Mouse (Mus musculus) adrenal gland, postnatal 10 days (tissue): ENCODE measurements around the gene Fars2. TPM values are rescaled to one million over a fixed set of nuclear protein-coding genes. Genes with fewer than 3 reads are reported as not detected.
A peak's percentile ranks its signal among the peaks of the same experiment; 100 is the strongest.
"Not testable (repeated sequence)": the region's sequence is repeated elsewhere in the genome, so short reads cannot be mapped to it uniquely, and the experiment has no call there.

Source experiments
- DNase-seq: peaks from one replicate; pipeline ENCODE4 v3.0.0; 2021; ENCODE audit warnings: mixed read lengths
- total RNA-seq, 2 experiments: library from RNA; stranded (reverse); gene quantifications; 2 replicates each; pipeline ENCODE4 v1.2.3; 2021

Gene Fars2
- total RNA-seq, 2 experiments from 2014 or later = 86.3 to 88.6 TPM

DNA sequence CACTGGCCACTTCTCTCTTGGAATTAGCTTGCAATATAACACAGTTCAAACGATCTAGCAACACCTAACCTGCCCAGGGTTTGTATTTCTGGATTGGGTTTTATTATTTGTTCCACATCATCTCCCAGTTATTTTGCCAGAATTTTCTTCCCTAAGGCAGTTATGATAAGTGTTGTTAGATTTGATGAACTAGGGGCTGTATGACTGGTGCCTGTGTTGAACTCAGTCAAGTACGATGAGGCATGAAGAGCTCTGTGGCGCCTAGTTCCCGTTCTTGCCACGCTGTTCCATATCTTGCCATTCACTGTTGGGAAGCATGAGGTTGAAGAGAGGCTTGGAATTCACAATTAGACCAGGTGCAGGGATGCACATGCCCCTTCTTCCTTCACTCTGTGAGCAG, 177.3 kb downstream of the Fars2 start:
- no peak for DNase-seq

DNA sequence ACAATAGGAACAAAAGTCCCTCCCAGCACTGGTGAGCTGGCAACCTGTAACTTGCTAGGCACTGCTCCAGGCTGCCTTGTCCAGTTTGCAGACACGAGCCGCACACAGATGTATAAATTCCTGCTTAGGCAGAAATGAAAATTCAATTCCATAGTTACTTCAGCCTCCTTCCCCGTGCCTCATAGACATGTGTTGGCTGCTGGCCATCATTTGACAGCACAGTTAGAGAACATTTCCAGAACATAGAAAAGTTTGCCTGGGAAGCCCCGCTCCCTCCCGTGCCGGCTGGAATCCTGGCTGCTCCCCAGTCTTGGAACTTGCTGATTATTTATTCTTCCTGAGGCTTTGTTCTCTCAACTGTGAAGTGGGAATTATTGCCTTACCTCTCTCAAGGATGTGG, 178.6 kb downstream of the Fars2 start:
- peak; percentile 49 for DNase-seq

DNA sequence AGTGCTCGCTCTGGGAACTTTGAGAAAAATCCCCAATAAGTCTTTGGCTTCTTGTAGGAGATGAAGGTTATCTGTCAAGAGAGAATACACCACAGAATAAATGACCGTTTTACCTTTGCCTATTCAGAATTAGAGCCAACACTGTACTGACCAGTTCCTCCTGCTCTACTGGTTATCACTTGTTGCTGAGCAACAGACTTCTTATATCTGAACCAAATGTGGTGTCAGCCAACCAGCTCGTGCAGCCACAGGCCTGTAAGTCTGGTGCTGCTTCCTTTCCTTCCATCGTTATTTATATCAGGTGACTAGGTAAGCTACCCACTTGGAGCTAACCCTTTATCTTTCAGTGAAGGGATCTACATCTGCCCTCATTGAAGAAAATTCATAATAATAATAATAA, 179.4 kb downstream of the Fars2 start:
- DNase-seq = no peak

DNA sequence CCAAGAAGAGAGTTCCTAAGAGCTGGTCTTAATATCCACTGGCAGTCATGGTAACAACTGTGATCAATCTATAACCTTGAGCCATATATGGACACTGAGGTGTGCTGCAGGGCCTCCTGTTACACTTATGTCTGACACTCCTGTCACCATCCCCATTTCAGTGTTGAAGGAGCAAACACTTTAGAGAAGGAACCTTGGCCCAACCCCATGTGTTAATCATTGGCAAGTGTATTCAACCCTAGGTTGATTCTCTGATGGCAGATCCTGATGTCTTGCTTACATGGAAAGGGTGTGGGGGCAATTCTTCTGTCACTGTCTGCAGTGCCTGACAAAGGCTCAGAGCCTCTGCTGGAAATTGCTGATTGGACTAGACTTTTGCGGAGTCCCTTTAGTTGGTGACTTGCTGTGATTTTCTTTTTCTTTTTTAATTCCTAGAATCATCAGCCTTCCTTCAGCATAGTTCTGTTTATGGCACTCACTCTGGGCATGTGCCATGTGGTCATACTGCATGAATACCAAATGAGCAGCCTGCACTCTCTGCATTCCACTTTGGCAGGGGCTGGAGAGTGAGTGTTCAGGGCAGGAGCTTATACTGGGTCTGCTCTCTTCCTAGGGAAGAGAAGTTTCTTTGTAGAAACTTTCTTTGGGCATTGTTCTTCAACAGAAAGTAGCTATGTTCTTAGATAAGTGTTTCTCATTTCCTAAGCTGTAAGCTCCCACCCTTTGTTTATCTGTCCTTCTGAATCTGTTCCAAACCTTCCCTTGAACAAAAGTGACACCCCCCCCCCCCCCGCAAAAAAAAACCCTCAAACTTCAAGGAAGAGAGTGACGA, 181.0 kb downstream of the Fars2 start:
- no peak for DNase-seq

DNA sequence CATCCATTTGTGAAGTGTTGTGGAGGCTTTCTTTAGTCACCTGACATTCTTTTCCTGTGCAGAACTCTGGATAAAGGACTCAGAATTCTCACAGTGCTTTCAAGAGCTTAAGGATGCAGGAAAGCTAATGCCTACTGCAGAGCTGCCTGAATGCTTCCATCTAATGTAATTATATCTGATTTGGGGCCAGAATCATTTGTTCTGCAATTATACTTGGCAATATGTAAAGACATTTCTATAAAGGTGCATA, 181.5 kb downstream of the Fars2 start:
- no peak for DNase-seq

DNA sequence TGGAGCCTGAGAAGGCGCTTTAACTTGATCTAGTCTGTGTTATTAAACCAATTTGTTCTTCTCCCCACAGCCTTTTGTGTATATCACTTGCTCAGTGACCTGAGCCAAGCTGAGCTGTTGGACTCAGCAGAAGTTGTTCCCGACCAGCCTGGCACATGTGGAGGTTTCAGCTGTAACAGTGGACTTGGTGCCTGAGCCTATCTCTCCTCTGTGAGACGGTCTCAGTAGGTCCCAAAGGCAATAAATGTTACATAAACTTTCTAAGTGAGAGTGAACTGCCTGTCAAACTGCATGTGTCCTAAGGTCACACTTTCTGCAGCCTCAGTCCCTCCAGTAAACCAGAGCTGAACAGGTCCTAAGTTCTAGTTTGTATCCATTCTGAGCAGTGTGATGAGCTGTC, 185.6 kb downstream of the Fars2 start:
- peak; percentile 35 for DNase-seq

DNA sequence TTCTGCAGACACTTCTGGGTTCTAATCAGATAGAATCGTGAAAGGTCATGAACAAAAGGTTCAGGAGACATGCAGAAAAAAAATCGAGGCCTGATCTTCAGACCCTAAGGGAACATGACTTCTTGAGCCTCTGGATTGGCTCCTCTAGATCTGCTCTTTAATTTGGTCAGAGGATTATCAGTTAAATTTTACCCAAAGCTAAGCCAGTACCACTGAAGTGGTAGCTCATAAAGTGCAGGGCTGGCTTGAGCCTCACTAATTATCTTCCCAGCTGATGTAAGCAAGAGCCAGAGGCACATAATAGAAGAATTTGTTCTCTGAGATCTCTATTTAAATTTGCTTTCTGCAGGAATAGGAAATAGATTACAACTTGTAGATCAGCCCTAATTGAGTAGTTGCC, 188.1 kb downstream of the Fars2 start:
- DNase-seq = no peak

DNA sequence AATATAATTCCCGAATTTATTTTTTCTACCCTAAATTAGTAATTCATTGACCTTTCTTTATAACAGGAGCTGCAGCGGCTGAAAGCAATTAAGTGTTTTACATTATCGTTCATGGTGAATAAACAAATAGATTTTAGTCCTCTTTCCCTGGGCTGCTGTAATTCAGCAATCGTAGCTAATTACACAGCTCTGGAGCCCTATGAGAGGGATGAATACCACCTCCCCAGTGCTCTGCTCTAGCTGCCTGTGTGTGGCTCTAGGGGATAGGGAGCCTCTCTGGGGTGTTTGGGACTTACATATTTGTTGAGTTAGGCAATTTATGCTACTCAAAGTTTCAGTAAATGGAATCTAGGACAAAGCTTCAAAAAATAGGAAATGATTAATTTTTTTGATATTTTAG, 190.2 kb downstream of the Fars2 start:
- DNase-seq = no peak

DNA sequence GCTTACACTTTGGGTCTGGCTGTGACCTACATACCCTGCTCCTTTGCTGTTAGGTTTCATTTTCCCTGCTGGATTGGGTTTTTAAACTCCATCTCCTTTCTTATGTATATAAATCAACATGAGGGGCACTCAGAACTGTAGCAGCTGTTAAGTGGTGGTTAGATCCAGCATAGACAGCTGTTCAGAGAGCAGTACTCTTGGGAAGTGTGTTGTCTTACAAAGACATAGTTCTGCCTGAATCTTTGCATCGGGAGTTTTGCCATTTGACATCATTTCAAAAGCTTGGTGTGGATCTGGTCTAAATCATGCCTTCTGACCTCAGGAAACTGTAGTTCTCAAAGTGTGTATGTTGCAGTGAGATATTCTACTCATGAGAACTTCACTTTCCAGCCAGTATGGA, 191.9 kb downstream of the Fars2 start:
- DNase-seq = no peak

DNA sequence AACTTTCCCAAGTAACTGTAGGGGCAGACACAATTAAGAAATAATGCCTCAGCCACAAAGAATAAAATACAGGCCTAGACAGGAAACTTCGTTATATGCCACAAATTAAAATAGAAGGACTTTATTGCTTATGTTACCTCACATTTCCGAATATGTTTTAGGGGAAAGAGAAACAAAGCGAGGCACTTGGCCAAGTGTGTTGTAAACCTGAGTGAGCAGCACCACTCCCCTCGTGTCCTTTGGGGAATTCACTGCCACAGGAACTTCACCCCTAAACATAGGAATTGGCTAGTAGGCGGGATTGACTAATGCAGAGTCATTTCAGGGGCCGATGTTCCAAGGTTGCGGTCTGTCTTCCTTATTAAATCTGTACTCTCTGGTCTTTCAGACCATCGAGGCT, 197.0 kb downstream of the Fars2 start:
- DNase-seq = peak; percentile 49

DNA sequence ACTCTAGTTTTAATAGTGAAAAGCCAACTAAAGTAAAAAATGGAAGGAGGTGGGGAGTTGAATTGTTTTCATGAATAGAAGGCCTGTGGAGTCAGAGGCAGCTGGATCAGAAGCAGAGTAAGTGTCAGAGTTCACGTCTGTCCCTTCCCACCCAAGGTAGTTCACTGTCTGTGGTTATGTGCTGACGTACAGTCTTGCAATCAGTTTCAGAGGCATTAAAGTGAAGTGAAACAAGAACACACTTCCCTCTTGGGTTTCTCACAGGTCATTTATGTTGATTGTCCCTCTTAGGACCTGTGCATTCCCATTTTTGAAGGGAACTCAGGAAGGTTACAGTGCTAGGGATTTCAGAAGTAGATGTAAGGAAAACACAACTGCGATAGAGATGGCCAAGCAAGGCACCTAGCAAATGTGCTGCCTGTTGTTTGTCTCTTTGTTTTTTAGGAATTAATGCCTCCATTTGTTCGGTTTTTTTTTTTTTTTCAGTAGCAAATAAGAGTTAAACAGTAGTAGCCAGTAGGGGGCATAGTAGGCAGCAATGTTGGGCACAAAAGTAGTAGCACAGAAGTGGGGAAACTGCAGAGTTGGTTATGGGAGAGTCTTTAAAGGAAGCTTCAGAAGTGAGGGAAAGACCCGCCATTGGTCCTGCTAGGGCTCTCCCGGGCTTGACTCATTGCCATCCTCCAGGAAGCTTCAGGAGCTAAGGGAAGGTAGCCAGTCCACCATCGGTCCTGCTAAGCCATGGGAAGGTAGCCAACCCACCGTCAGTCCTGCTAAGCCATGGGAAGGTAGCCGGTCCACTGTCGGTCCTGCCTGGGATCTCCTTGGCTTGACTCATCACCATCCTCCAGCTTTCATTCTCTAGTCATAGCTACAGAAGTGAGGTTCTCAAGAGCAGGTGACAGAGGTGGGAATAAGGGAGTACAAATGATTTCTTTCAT, 197.9 kb downstream of the Fars2 start:
- DNase-seq = no peak

DNA sequence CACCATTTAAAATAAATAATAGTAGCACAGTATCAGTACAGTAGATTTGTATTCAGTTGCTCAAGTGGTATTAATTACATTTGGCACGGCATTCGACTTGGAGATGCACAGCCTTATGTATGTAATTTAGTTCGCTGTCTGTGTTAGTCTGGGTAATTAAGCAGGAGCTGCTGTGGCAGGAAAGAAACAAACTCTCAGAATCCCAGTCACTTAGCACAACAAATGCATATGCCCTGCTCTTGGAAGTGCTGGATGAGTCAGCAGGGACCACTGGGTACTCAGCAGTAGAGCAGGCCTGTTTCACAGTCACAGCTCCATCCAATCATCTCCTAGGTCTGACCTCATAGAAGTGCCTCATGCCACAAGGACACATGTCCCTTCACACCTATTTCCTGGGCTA, 200.6 kb downstream of the Fars2 start:
- no peak for DNase-seq

DNA sequence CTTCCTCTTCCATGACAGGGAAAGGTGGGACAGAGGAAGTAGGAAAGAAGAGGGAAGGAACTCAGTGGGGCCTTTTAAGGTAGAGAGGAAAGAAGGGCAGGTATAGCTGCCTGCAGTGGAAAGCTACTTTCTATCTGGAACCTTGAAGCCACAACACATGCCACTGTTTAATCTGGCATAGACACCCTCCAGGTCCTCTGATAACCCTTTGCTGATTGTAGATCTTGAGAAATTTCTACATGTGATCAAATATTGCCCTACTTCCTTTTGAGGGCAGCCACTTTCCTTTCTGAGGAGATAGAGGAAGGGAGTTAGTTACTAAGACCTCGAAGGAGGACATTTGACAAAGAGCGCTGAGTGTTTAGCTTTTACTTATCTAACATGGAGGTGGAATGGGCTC, 207.4 kb downstream of the Fars2 start:
- DNase-seq = no peak

DNA sequence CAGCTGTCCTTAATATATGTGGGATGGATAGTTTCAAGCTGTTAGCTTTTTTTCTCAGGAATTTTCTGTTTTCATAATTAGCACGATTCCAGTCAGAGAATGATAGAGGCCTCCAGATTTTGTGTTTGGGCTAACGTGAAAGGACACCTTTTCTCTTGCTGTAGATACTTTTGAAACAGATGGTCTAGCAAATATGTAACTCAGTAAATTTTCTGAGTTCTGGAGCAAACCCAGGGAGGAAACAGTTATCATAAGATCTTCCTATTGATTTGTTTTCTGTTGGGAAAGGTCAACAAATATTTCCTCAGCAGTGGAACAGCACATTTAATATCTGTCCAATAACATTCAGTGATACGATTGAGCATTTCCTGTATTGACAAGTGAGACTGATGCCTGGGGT, 209.3 kb downstream of the Fars2 start:
- DNase-seq = no peak

DNA sequence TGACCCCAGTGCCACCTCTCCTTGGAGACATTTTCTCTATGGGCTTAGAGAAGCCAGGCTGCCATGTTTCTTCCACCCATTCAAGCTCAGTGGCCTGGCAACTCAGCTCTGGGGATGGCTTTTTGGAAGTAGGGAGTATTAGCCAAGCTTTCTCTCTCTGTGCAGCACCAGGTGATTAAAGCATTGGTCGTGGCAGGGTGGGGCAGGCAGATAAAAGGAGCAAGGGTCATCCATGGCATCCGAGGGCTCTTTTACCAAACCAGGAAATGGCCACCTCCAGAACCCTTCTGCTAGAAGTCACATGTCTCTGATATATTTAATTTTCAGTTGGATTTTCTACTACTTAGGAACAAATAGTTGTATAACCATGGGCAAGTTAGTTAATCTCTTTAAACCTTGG, 212.7 kb downstream of the Fars2 start:
- peak; percentile 16 for DNase-seq

DNA sequence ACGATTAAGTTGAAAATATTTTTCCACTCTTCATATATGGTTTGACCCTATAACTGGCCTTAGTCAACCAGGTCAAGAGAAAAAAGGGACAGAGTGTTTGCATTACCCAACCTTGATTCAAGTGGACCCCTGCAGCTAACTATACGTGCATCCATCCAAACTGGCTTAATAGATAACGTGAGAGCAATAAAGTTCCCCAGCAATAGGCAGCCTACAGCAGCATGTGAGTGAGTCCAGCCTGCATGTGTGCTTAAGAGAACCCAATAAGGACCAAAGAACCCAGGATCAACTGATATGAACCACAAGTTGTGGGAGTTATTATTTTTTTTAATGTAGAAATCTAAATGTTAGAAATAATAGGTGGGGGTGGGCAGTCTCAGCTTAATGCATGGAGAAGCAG, 213.3 kb downstream of the Fars2 start:
- no peak for DNase-seq

DNA sequence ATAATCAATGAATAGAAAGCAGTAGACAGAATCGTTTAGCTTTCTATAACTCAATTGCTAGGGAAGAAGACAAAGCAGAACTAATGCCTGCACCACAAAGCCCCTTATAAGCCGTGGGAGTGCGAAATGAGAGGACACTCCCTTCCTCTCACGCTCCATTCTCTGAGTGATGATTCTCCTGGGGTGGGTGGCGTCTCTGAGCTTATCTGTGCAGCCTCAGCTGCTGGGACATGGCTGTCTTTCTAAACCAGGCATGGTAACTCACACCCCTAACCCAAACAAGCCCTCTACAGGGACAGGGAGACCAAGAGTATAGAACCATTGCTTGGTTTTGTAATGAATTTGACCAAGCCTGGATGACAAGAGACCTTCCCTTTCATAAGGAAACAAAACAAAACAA, 217.5 kb downstream of the Fars2 start:
- no peak for DNase-seq

DNA sequence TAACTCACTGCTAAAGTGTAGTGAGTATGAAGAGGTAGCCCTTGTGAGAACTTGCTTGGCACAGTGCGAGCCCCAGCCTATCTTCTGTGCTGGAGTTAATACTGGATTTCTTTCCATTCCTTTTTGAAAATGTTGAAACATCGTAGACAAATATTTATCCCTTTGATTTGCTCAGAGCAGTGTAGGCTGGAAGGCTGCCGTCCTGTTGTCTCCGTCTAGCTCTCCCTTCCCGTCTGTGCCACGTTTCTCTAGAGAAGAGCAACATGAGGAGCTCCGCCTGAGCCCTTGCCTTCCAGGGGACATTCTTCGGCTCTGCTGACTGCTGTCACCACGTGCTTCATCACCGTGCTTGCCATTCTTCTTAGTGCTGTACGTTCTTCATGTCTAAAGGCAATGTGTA, 234.3 kb downstream of the Fars2 start:
- DNase-seq = no peak

DNA sequence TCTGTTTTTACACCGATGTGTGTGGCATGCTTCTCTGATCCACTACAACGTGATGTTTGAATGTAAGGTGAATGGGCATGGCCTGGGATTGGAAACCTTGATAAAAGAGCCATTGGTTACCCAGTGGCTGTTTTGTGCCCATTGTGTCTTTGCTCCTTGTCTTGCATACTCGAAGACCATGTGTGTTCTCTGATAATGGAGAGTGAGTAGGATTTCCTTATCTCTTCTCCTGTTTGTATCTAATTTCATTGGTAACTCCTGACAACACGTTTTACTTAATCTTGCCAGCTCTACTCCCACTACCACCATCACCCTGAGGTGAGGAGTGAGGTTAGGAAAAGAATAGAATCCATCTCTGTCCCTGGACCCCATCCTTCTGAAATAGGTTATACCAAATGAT, 240.3 kb downstream of the Fars2 start:
- DNase-seq = no peak

DNA sequence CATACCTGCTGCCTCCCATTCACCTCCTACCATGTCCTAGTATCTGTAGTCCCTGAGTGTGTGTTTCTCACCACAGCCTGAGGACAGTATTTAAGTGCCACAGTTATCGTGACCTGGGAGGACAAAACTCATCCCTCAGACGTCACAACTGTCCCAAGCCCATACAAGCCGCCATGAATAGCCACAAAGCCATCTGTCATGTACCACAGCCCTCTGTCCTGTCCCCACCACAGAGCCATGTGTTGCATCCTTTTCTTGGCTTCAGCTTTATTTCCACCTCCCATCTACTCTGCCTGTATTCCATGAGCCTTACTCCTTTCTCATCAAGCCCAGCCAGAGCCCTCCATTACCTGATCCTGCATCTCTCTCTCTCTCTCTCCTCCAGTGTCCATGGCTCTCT, 244.2 kb downstream of the Fars2 start:
- no peak for DNase-seq

DNA sequence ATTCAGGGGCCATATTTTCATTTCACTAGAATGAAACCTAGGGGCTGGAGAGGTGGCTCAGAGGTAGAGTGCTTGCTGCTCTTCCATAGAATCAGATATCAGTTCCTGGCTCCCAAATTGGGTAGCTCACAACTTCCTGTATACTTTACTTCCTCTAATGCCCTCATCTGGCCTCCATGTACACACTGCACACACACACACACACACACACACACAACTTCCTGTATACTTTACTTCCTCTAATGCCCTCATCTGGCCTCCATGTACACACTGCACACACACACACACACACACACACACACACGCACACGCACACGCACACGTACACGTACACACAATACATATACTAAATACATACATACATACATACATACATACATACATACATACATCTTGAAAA, 248.5 kb downstream of the Fars2 start:
- DNase-seq = not testable (repeated sequence)

DNA sequence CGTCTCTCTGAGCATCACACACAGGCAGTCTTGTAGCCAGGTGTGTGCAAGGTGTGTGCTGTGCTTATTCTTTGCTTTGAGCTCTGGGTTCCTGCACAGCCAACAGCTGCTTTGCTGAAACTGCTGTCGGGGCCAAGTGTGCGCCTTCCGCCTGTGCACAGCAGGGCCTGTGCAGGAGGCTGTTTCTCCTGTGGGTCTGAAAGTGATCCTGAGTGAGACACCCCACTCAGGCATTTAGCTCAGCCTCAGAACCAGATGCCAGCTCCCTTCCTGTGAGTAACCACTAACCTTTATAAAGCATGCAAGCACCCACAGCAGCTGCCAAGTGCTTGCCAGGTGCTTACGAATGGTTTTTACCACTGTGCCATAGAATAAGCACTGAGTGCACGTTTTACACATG, 249.1 kb downstream of the Fars2 start:
- no peak for DNase-seq

DNA sequence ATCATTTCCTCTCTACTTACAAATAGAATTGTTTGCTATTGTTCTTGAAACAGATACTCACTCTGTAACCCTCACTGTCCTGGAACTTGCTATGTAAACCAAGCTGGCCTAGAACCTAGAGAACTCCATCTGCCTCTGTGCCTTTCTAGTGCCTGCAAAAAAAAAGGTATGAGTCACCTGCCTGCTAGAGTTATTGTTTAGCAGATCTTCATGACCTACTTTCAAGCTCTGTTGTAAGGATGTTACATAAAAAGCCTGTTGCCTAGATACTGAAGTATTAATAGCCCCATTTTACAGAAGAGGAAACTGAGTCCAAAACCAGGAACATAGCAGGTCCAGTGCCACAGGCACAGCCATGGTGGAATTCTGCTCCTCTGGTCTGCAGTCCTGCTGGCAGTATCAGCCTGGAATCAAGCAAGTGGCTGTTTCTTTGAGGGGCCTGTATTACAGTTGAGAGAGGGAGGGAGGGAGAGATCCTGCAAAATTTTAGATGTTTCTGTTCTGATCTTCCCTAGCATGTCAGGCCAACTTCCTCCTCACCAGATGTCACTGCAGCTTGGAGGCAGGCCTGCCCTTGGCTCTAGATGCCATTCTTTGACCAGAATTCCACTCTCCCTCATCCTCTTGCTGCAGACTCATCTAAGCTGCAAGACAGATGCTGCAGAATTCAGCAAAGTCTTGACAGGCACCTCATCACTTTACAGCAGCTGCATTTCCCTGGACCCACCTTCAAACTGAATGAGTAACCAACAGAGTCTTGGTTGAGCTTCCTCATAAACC, 250.7 kb downstream of the Fars2 start:
- DNase-seq = no peak
